15 mouse cellular contexts compared by ENCODE assay signal in genomic region chrX:102960581-102960980, GRCm38 (mm10).
DNase-seq lines count a peak whose midpoint lies in the region.
"Had no signal": no experiment of that assay in that cellular context is flagged by ENCODE, and none has a peak within 500 bp of the region (broad histone marks: within the 10 kb centered on the region; RNA-seq: fewer than 3 reads in every experiment).

No protein-coding gene starts in this region.

- peak; percentile 32 for DNase-seq in kidney, adult 11 months
- DNase-seq in kidney, adult 18-20 months = no peak
- peak; percentile 13 to 36 for DNase-seq in kidney, adult 8-10 months
- DNase-seq in kidney, postnatal 14 days = no peak
- DNase-seq in kidney, postnatal 36 days = peak; percentile 6 to 11
- DNase-seq in kidney, postnatal 10 days = no peak
- DNase-seq: adrenal gland, adult 8-10 months; adrenal gland, postnatal 14 days; adrenal gland, postnatal 36 days; B cell, adult 2 months; cerebellum, adult 11-12 months; cerebellum, adult 2 months; cerebellum, adult 9-10 months; cerebellum, postnatal 10 days; cerebellum, postnatal 25 days had no signal

Comparison
In these comparisons a context has a peak if more than half of its experiments do, and no peak if none do; other contexts are left out.
1. DNase-seq: peak in kidney, adult 11 months (single experiment), kidney, adult 8-10 months (2 of 2) and kidney, postnatal 36 days (2 of 2); none in kidney, adult 18-20 months (single experiment), kidney, postnatal 14 days (single experiment) and kidney, postnatal 10 days (single experiment).